ENCODE assay signal across 8 mouse cellular contexts in the genomic region with DNA sequence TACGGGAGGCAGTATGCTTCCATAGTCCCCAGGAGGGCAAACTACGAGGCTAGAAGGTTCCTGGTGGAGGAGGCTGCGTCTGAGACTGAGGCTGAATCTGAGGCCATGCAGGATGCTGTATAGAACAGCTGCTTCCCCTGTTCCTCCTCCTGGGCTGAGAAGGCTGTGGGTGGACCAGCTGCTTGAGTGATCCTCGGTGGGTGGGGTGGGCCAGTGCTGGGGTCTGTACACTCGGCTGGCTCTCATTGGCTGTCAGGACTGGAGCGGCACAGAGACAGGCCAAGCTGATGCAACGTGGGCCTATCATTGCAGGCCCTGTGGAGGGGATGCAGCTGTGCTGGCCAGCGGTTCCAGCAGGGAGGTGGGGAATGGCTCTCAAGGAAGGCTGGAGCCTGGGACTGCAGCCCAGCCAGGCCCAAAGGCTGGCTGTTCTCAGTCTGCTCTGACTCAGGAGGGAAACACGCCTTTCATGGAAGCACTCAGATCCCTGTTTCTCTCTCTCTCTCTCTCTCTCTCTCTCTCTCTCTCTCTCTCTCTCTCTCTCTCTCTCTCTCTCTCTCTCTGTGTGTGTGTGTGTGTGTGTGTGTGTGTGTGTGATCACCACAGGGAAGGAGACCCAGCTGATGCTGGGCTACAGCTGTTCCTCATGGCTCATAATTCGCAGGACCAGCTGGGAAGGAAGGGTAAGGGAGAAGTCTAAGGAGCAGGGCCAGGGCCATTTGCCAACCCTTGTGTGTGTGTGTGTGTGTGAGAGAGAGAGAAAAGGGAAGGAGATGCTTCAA. TPM values are rescaled to one million over a fixed set of nuclear protein-coding genes. Genes with fewer than 3 reads are reported as not detected.
A peak's percentile ranks its signal among the peaks of the same experiment; 100 is the strongest.
DNase-seq lines count a peak whose midpoint lies in the region; ATAC-seq lines count a peak whose summit lies in the region.

No protein-coding gene starts in this region.

- peak; percentile 49 to 70 for DNase-seq in cerebellum, postnatal 4 days (ENCODE audit: low spot score in 2 of 2)
- DNase-seq in kidney, postnatal 14 days = peak; percentile 90
- DNase-seq in liver, embryonic 11.5 days (ENCODE audit: low spot score) = peak; percentile 67
- peak; percentile 92 for DNase-seq in neural tube, embryonic 11.5 days (ENCODE audit: low spot score)
- peak; percentile 23 for DNase-seq in thymus, postnatal 14 days

- H3K27ac ChIP-seq in forebrain, embryonic 13.5 days = peak overlapping the region; percentile 95
- H3K27ac ChIP-seq in heart, embryonic 16.5 days (ENCODE audit: low read length) = peak overlapping the region; percentile 92
- peak overlapping the region; percentile 76 for H3K27ac ChIP-seq in liver, embryonic 11.5 days (ENCODE audit: low read depth, low read length)
- H3K27ac ChIP-seq in neural tube, embryonic 11.5 days (ENCODE audit: low read depth, low read length) = peak overlapping the region; percentile 85

- no peak overlapping the region for H3K4me3 ChIP-seq in forebrain, embryonic 13.5 days
- no peak overlapping the region for H3K4me3 ChIP-seq in heart, embryonic 16.5 days (ENCODE audit: low read length)
- no peak overlapping the region for H3K4me3 ChIP-seq in liver, embryonic 11.5 days (ENCODE audit: low read depth, low read length)
- H3K4me3 ChIP-seq in neural tube, embryonic 11.5 days (ENCODE audit: low read depth, low read length) = no peak overlapping the region

- ATAC-seq in cerebellum, adult (ENCODE audit: insufficient number of reproducible peaks, low FRiP score, low TSS enrichment) = no peak
- peak; percentile 96 for ATAC-seq in forebrain, embryonic 13.5 days
- peak; percentile 89 for ATAC-seq in heart, embryonic 16.5 days (replicated peaks; ENCODE audit: extremely low read depth, insufficient read depth, low FRiP score)
- ATAC-seq in liver, embryonic 11.5 days (replicated peaks; ENCODE audit: low FRiP score) = peak; percentile 85
- ATAC-seq in neural tube, embryonic 11.5 days (ENCODE audit: insufficient read depth, low FRiP score, low TSS enrichment) = peak; percentile 96

- no peaks in the 10 kb centered on the region for H3K27me3 ChIP-seq in forebrain, embryonic 13.5 days
- H3K27me3 ChIP-seq in heart, embryonic 16.5 days (ENCODE audit: control insufficient read depth, insufficient read depth, low read length) = no peaks in the 10 kb centered on the region
- no peaks in the 10 kb centered on the region; the same call in 1 of the 2 replicates for H3K27me3 ChIP-seq in liver, embryonic 11.5 days (replicated peaks; ENCODE audit: control insufficient read depth, insufficient read depth, low read length)
- no peaks in the 10 kb centered on the region for H3K27me3 ChIP-seq in neural tube, embryonic 11.5 days (ENCODE audit: control insufficient read depth, insufficient read depth, low read length)

- no peaks in the 10 kb centered on the region for H3K9me3 ChIP-seq in forebrain, embryonic 13.5 days (replicated peaks)
- H3K9me3 ChIP-seq in heart, embryonic 16.5 days (replicated peaks; ENCODE audit: control insufficient read depth, low read length) = no peaks in the 10 kb centered on the region
- H3K9me3 ChIP-seq in liver, embryonic 11.5 days (ENCODE audit: control insufficient read depth, low read length) = no peaks in the 10 kb centered on the region
- no peaks in the 10 kb centered on the region for H3K9me3 ChIP-seq in neural tube, embryonic 11.5 days (ENCODE audit: control insufficient read depth, low read length)

- peaks cover 50% of the 10 kb centered on the region for H3K4me1 ChIP-seq in forebrain, embryonic 13.5 days
- H3K4me1 ChIP-seq in heart, embryonic 16.5 days (ENCODE audit: control insufficient read depth, insufficient read depth, low read length) = peaks cover 42% of the 10 kb centered on the region
- peaks cover 21% of the 10 kb centered on the region for H3K4me1 ChIP-seq in liver, embryonic 11.5 days (replicated peaks; ENCODE audit: control insufficient read depth, insufficient read depth, low read length)
- H3K4me1 ChIP-seq in neural tube, embryonic 11.5 days (ENCODE audit: control insufficient read depth, insufficient read depth, low read length) = peaks cover 30% of the 10 kb centered on the region

- WGBS in forebrain, embryonic 13.5 days = 10% methylated on average over 10 of the region's 10 CpGs
- WGBS in heart, embryonic 16.5 days = 18% methylated on average over 10 of the region's 10 CpGs
- WGBS in liver, embryonic 11.5 days = 22% methylated on average over 10 of the region's 10 CpGs
- WGBS in neural tube, embryonic 11.5 days = 5% methylated on average over 10 of the region's 10 CpGs

- no peaks in the 10 kb centered on the region for H3K36me3 ChIP-seq in forebrain, embryonic 13.5 days (ENCODE audit: poor library complexity, severe bottlenecking)
- H3K36me3 ChIP-seq in heart, embryonic 16.5 days (ENCODE audit: control insufficient read depth, insufficient read depth) = no peaks in the 10 kb centered on the region
- H3K36me3 ChIP-seq in liver, embryonic 11.5 days (ENCODE audit: control insufficient read depth, insufficient read depth, low read length) = no peaks in the 10 kb centered on the region
- H3K36me3 ChIP-seq in neural tube, embryonic 11.5 days (ENCODE audit: control insufficient read depth, insufficient read depth, low read length) = no peaks in the 10 kb centered on the region

- H3K4me2 ChIP-seq in forebrain, embryonic 13.5 days = peak overlapping the region; percentile 17; the same call in 1 of the 2 replicates
- peak overlapping the region; percentile 14; the same call in 1 of the 2 replicates for H3K4me2 ChIP-seq in heart, embryonic 16.5 days (ENCODE audit: low read depth, low read length)
- peak overlapping the region; percentile 17; the same call in 1 of the 2 replicates for H3K4me2 ChIP-seq in liver, embryonic 11.5 days
- H3K4me2 ChIP-seq in neural tube, embryonic 11.5 days (ENCODE audit: low read depth) = 0 out of 2 replicates have a peak overlapping the region, but pooled peaks have one; percentile 8

- H3K9ac ChIP-seq in forebrain, embryonic 13.5 days = peak overlapping the region; percentile 47
- peak overlapping the region; percentile 62 for H3K9ac ChIP-seq in heart, embryonic 16.5 days (ENCODE audit: low read length)
- H3K9ac ChIP-seq in liver, embryonic 11.5 days (ENCODE audit: low read depth, low read length) = peak overlapping the region; percentile 35; the same call in 1 of the 2 replicates
- peak overlapping the region; percentile 32; the same call in 1 of the 2 replicates for H3K9ac ChIP-seq in neural tube, embryonic 11.5 days (ENCODE audit: low read length)

RNA-seq across cellular contexts. Expression of a gene that starts 7.2 kb away (rescaled TPM):
- 261 and 291 TPM in 2 replicates for polyA plus RNA-seq in forebrain, embryonic 13.5 days (2015; fragmentation: Nextera tagmentation; extraction: Ambion mirVana)
- 1,129 and 1,149 TPM in 2 replicates for polyA plus RNA-seq in heart, embryonic 16.5 days (2015; fragmentation: Nextera tagmentation; extraction: Ambion mirVana)
- polyA plus RNA-seq in liver, embryonic 11.5 days (2014; fragmentation: Nextera tagmentation; extraction: Ambion mirVana) = 224 and 232 TPM in 2 replicates
- polyA plus RNA-seq in neural tube, embryonic 11.5 days (2014; fragmentation: Nextera tagmentation; extraction: Ambion mirVana) = 337 and 339 TPM in 2 replicates

RNA-seq across cellular contexts. Expression of a gene that starts 21.0 kb away (rescaled TPM):
- 28.1 and 32.8 TPM in 2 replicates for polyA plus RNA-seq in forebrain, embryonic 13.5 days (2015; fragmentation: Nextera tagmentation; extraction: Ambion mirVana)
- polyA plus RNA-seq in heart, embryonic 16.5 days (2015; fragmentation: Nextera tagmentation; extraction: Ambion mirVana) = 26.9 and 28.4 TPM in 2 replicates
- polyA plus RNA-seq in liver, embryonic 11.5 days (2014; fragmentation: Nextera tagmentation; extraction: Ambion mirVana) = 5.7 and 7.5 TPM in 2 replicates
- polyA plus RNA-seq in neural tube, embryonic 11.5 days (2014; fragmentation: Nextera tagmentation; extraction: Ambion mirVana) = 32.5 and 39.9 TPM in 2 replicates

Comparison
In these comparisons a context has a peak if more than half of its experiments do, and no peak if none do; other contexts are left out.
1. DNase-seq: peak in every context shown above with its lines; median percentile 92 in neural tube, embryonic 11.5 days; 90 in kidney, postnatal 14 days; 67 in liver, embryonic 11.5 days; 60 in cerebellum, postnatal 4 days; 23 in thymus, postnatal 14 days.